Mouse (Mus musculus): ENCODE measurements around the gene Klhl12. TPM values are rescaled to one million over a fixed set of nuclear protein-coding genes. Genes with fewer than 3 reads are reported as not detected.
"Not testable (repeated sequence)": the region's sequence is repeated elsewhere in the genome, so short reads cannot be mapped to it uniquely, and the experiment has no call there.

Gene Klhl12
- total RNA-seq, 2 experiments from 2014 or later = 11.7 to 14.2 TPM

DNA sequence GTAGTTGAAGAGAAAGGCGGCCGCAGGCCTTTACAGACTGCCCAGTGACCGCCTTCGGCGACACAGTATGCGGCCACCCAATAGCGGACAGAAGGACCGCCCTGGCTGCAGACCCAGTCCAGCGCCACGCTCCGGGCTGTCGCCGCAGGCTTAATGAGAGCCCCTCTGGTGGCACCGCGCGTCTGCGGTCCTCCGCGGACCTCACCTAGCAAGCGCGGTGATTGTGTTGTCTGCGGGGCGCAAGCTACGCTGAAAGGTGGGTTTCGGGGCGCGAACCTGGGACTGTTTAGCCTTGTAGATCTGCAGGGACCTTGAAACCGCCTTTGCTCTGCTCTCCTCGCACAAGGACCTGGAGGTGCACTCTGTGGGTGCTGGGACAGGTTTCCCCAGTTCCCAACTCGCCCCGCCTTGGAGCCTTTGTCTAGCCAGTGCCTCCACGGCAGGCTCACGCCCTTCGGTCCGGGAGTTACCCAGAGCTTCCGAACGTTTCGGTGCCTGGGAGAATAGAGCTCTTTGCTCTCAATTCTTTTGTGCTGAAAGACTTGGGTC lies 58.1 kb downstream of the Klhl12 start:
- ATAC-seq (replicated peaks; ENCODE audit: poor library complexity) = peak; percentile 57

DNA sequence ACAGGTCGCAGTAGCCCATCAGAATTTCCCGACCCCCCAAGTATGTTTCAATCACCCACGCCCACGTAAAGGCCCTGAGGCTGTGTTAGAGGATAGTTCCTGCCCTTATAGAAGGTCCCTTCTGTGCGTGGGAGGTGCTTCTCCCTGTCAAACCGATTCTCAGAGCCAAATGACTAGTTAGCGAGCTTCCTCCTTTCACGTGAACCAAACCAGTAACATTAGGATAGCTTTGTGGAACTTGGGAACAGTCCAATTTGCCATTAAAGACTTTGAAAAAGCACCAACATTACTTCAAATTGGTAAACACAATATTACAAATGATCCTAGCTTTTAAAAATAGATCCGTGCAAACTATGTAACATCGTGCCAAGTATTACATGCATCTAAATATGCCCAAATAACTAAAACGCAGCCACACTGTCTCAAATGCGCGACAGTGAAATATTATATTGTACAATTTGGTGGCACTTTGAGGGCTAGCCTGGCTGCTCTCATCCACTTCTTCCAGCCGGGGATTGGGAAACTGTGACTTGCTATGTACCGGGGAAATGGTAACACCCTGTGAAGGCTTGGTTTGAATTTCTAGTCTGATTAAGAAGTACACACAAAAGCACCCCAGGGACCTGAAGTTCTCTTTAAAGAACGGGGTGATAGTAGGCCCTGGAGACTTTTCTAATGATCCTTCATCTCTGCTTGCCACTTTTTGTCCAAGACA lies 58.7 kb downstream of the Klhl12 start:
- no peak for ATAC-seq (replicated peaks; ENCODE audit: poor library complexity)

DNA sequence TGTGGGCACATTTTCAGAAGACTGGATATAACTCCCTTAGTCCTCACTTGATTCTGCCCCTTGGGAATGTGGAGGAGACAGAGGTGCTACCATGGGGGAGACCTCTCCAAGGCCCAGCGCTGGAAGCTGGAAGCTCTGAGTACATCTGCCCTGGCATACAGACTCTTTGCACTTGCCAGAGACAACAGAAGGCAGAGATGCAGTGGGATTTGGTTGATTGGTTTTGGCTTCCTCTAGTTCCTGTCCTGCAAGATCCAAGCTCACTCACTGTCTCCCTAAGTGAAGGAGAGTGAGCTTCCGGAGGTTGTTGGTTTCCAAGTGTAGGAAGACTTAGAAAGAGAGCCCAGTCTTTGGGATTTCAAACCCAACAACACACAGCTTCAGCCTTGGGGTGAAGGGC lies 60.6 kb downstream of the Klhl12 start:
- ATAC-seq (replicated peaks; ENCODE audit: poor library complexity) = no peak

DNA sequence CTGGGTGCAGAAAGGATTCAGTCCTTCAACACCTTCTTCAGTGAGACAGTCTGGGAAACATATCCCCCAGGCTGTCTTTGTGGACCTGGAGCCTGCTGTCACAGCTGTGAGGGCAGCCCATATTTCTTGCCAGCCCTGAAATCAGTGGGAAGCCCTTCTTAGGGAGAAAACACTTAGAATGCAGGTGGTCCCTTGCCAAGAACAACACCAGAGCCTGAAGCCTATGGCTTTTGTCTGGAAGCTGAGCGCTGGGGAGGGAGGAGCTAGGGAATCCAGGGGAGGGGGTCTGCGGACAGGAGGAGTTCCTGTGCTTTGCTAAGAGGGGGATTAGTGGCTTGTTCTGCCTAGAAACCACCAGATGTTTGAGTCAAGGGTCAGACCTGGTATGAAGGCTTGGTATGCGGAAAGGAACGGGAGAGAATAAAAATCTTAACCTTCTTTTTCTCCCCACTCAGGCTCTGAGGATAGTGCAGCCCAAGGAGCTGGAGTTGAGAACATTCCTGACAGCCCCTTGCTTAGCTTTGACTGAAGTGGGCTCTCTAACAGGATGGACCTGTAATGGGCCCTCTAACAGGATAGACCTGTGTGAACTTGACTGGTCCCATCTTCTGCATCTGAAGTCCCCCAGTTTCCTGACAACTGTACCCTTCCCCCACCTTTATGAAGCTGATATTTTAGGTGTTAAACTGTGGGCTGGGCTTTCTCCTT lies 61.3 kb downstream of the Klhl12 start:
- ATAC-seq (replicated peaks; ENCODE audit: poor library complexity) = no peak

DNA sequence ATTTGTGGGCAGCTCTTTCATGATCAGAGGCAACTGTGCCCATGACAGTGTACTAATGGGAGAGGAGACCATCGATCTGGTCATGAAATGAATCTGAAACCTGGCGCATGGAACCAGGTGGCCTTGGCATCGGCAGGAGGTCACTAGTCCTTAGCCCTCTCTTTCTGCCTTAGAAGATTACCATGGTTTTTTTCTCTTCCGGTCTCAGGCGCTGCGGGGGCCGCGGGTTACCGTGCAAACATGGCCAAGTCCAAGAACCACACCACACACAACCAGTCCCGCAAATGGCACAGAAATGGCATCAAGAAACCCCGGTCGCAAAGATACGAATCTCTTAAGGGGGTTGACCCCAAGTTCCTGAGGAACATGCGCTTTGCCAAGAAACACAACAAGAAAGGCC lies 62.5 kb downstream of the Klhl12 start:
- ATAC-seq (replicated peaks; ENCODE audit: poor library complexity) = not testable (repeated sequence)

DNA sequence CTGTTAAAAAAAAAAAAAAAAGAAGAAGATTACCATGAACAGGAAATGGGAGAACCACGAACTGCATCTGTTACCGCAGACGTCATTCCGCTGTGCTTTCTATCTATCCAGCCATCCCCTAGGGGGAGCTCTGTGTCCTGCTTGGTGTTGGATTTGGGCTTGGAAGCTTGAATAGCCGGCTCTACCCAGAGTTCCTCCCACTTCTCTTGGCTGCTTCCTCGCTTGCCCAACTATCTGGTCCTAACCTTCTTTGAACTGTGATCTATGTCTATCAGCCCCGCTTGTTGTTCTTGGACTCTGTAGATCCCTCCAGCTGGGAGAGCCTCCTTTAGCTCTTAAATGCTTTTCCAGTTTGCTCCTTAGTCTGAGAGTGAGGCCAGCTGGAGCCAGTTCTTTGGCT lies 63.3 kb downstream of the Klhl12 start:
- peak; percentile 90 for ATAC-seq (replicated peaks; ENCODE audit: poor library complexity)

DNA sequence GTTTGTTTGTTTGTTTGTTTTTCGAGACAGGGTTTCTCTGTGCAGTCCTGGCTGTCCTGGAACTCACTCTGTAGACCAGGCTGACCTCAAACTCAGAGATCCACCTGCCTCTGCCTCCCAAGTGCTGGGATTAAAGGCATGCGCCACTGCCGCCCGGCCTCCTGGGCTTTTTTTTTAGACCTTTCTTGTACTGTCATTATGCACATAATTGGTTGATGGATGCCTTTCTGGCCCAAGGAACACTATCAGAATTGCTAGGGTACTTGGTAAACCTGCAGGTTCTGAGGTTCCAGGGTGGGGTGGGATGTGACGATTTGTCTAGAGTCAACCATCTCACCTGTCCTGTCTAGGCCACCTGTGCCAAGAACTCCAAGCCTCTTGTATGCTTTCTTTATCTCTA lies 63.9 kb downstream of the Klhl12 start:
- ATAC-seq (replicated peaks; ENCODE audit: poor library complexity) = not testable (repeated sequence)

DNA sequence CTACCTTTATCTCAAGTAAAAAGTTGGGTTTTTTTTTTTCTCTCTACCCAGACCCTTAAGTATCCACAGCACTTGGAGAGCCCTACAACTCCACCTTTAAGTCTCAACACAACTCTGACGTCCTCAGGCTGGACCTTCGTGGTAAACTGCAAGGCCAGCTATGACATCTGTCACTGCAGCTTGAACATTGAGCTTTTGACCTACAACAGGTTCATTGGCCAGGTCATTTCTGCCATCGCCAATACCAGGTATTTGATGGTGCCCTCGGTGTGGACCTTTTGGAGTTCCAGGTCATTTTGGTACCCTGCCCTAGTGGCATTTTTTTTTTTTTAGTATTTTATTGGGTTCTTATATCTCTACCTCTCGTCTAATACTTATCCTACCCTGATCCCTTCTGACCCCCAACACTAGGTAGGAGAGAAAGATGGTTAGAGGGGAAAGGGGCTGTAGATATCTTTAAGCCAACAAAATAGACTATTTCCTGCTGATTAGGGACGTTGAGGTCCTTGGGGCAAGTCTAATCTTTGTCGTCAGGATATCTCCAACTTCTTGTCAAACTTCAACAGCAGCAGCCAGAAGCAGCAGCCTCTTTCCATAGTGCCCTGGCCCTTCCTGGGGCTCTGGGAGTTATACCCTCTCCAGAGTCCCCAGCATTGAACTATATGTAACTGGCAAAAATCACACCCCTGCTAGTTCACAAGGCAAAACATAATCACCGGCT lies 64.8 kb downstream of the Klhl12 start:
- ATAC-seq (replicated peaks; ENCODE audit: poor library complexity) = no peak

DNA sequence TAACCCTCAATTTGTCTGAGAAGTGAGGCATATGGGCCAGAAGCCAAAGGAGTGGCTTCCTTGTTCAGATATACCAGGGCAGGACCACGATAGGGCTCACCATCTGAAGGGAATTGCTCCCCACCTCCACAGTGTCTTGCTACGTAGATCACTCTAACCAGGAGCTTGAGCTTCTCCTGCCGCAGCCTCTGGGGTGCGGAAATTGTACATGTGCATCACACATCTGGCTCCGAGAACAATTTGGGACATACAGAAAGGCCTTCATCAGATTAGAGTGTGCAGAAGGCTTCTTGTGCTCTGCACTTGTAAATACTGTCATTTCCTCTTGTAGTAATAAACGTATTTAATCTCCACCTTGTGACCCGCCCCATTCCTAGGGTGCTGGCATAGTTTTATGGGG lies 65.8 kb downstream of the Klhl12 start:
- peak; percentile 50 for ATAC-seq (replicated peaks; ENCODE audit: poor library complexity)

DNA sequence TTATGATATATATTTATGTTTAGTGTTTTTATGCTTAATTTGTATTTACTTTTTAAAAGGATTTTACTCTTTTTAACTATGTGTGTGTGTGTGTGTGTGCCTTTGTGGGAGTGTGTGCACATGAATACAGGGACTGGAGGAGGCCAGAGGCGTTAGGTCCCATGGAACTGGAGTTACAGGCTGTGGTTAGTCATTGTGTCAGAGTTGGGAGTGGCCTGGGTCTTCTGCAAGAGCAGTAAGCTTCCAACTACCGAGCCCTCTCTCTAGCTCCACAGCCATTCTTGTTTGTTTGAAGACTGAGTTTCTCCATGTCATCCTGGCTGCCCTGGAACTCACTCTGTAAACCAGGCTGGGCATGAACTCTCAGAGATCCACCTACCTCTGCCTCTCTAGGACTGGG lies 67.0 kb downstream of the Klhl12 start:
- ATAC-seq (replicated peaks; ENCODE audit: poor library complexity) = peak; percentile 38

DNA sequence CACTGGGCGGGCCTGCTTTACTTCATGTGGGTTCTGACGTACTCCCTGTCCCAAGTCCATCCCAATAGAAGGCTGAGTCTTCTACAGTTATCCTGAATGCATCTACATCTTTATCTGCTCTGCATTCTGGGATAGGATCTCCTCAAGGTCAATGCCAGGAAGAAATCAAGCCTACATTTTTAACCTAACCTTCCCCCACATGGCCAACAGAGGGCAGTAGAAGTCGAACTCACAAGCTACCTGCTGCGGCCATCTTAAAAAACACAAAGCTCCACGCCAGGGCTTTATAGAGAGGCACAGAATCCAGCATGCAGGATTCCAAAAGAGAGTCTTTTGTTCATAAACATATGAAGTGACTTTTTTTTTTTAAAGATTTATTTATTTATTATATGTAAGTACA lies 69.1 kb downstream of the Klhl12 start:
- ATAC-seq (replicated peaks; ENCODE audit: poor library complexity) = peak; percentile 30

DNA sequence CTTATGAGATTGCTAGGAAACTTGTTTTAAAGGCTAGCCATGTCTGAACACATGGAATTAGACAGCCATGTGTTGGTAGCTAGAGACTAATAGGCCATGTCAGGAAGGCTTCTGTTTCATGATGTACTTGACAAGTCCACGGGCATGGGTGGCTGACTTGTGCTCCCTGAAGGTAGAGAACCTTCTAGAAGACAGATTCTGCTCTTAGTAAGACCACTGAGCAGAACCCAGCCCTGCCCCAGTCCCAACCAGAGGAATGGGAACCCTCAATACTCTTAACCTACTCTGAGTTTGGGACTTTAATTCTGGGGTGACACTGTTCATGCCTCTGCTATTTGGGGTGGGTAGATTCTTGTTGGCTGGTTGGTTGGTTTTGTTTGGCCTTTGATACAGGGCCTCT lies 69.7 kb downstream of the Klhl12 start:
- ATAC-seq (replicated peaks; ENCODE audit: poor library complexity) = no peak

DNA sequence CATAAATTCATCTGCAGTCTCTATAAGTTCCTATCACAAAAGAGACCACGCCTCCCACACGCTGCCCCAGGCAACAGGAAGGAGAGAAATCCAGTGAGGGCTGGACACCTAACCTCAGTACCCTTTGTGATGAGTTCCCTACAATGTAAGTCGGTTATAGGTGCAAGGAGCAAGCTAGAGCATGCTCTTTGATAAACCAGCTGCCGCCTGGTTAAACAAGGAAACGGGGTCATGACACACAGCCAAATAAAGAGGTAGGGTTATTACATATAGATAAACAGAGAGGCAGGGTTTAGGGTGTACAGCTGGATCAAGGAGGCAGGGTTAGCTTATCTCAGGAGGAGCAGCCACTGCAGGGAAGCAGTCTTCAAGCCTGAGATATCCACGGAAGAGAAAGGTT lies 71.4 kb downstream of the Klhl12 start:
- peak; percentile 92 for ATAC-seq (replicated peaks; ENCODE audit: poor library complexity)

DNA sequence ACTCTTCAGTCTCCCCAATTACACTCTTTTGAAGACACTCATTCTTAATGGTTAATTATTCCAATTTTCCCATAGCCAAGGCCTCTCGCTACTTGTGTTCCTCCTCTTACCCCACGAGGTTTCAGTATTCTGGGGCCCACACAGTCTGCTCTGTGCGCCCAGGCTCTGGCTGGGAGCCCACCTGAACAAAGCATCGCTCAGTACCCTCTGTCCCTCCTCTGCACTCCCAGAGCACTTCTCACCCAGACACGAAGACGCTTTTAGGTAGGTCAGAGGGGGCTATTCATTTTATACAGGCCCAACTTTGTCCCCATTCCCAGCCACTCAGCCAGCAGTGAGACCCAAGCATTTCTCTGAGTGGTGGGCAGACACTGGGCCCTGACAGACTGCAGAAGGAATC lies 75.3 kb downstream of the Klhl12 start:
- no peak for ATAC-seq (replicated peaks; ENCODE audit: poor library complexity)

DNA sequence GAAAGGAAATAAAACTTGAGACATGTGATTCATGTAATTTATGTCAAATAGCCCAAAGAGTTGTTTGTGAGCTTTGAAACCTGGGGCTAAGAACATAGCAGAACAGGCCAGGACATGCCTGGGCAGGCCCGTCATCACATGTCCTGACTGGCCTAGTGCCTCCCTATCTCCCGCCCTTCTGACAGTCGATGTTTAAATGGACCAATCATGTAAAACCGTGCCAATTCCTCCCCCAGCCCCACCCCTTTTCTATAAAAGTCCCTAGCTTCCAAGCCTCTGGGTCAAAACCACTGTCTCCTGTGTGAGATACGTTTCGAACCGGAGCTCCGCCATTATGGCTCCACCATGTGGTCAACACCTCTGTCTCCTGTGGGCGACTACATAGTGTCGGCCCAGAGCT lies 78.4 kb downstream of the Klhl12 start:
- not testable (repeated sequence) for ATAC-seq (replicated peaks; ENCODE audit: poor library complexity)

DNA sequence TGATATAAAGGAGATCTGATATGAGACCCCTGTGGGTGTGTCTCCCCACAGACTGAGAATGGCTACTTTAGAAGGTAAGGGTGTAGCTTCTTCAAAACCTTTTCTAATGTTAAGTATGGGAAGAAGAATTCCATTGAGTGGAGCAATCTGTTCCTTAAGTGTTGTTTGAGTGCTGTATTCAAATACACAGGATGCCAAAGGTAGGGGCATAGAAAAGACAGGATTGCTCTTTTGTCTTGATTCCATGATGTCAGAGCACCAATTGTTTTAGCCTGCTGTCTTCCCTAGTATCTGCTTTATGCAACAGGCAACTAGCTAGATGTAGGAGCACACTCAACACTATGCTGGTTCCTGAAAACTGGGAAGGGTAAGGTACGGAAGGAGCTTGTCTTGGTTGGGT lies 79.7 kb downstream of the Klhl12 start:
- no peak for ATAC-seq (replicated peaks; ENCODE audit: poor library complexity)

DNA sequence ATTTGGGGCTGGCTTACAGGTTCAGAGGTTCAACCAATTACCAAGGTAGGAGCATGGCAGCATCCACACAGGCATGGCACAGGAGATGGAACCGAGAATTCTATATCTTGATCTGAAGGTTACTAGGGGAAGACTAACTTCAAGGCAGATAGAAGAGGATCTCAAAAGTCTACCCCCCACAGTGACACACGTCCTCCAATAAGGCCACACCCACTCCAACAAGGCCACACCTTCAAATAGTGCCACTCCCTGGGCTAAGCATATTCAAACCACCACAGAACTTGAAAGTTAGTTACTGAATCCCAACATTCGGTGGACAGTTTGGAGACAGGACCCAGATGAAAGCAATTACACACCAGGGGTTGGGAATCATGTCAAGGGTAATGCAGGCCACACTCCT lies 80.2 kb downstream of the Klhl12 start:
- no peak for ATAC-seq (replicated peaks; ENCODE audit: poor library complexity)

DNA sequence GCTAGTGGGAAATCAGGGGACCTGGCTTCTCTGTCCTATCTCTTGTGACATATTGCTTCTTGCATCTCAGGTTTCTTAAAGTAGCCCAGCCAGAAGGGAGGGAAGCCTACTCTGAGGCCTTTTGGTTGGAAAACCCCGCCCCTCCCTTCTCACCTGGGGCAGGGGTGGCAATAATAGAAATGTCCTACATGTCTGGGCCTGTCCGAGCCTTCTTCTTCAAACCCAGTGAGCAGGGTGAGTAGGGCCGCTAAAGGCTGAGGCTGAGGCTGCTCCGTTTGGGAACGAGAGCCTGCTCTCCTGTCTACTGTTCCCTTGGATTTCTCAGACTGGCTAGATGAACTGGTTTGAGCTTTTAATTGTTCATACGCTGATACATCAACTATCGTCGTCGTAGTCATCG lies 85.3 kb downstream of the Klhl12 start:
- ATAC-seq (replicated peaks; ENCODE audit: poor library complexity) = no peak
